Mouse (Mus musculus) midbrain, embryonic 10.5 days (tissue): ENCODE results near the gene Aloxe3. TPM values are rescaled to one million over a fixed set of nuclear protein-coding genes. Genes with fewer than 3 reads are reported as not detected.

Experiments used
- DNase-seq: peaks from one replicate; pipeline ENCODE4 v3.0.0-alpha.2; 2017; ENCODE audit warnings: low spot score
- H3K27ac ChIP-seq: fragments of 300-500 bp; sonication (generic); replicated peaks from 2 replicates; pipeline ENCODE4 v1.5.1; 2016; ENCODE audit warnings: mild to moderate bottlenecking
- H3K27me3 ChIP-seq: fragments of 300-500 bp; sonication (generic); 2 replicates; pipeline ENCODE4 v1.6.1; 2016; ENCODE audit warnings: low read depth, mild to moderate bottlenecking; ENCODE audit not compliant: poor library complexity, severe bottlenecking
- H3K36me3 ChIP-seq: fragments of 300-500 bp; sonication (generic); 2 replicates; pipeline ENCODE4 v1.6.1; 2016; ENCODE audit warnings: mild to moderate bottlenecking, moderate library complexity
- H3K4me1 ChIP-seq: fragments of 300-500 bp; sonication (generic); 2 replicates; pipeline ENCODE4 v1.6.1; 2016
- H3K4me3 ChIP-seq: fragments of 300-500 bp; sonication (generic); 2 replicates; pipeline ENCODE4 v1.5.1; 2016; ENCODE audit warnings: mild to moderate bottlenecking, moderate library complexity
- H3K9me3 ChIP-seq: fragments of 300-500 bp; sonication (generic); replicated peaks from 2 replicates; pipeline ENCODE4 v1.6.1; 2016; ENCODE audit warnings: mild to moderate bottlenecking
- WGBS: fragments of 180-500 bp; shearing (Covaris S2); methylation state at CpG from one replicate; pipeline ENCODE4 v1.1.7; 2016; 5-methylcytosine and 5-hydroxymethylcytosine counted together
- polyA plus RNA-seq: library from polyadenylated mRNA; unstranded; fragments of >200 nt; fragmentation: Nextera tagmentation; extraction: Ambion mirVana; gene quantifications from 2 replicates; pipeline ENCODE4 v1.2.1, GENCODE M21; 2016

Gene Aloxe3
- polyA plus RNA-seq = 0.17 and 0.25 TPM in 2 replicates

DNA sequence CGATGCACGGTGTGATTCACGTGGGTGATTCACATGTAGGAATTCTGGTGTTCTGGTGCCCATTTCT, at the start of gene Aloxe3:
Gene Aloxe3, plus strand, starts transcription at position 45 of the 67 bp plus-strand sequence.
- H3K4me1 ChIP-seq = peaks cover 40% of the 10 kb centered on the region
- WGBS = 10% methylated on average over 3 of the region's 3 CpGs
- H3K9me3 ChIP-seq = no peaks in the 10 kb centered on the region
- peaks cover 52% of the 10 kb centered on the region for H3K27me3 ChIP-seq
- H3K36me3 ChIP-seq = no peaks in the 10 kb centered on the region
- no peak for DNase-seq
- peak within 1 kb of the TSS; percentile 87 for H3K4me3 ChIP-seq
- peak within 1 kb of the TSS; percentile 71 for H3K27ac ChIP-seq

DNA sequence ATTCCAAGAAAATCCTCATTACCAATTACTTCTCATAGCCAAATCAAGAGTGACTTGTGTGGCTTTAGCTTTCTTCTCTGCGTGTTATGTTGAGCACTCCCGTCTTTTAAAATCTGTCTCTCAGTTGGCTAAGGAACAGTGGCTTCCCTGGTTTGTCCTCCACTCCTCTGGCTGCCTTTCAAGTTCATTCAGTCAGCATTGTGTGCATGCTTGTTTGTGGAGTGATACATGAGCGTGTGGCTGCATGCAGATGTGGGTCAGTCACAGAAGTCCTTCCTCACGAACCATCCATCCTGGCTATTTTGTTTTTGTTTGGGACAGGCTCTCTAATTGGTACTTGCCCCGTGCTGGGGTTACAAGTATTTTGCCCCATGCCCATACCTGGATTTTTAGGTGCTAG, 49.1 kb upstream of the Aloxe3 start:
- Histone ChIP-seq H3K36me3 (no peaks in the 10 kb centered on the region), H3K27me3 (no peaks in the 10 kb centered on the region), H3K9me3 (no peaks in the 10 kb centered on the region), H3K27ac (no peak overlapping the region), H3K4me1 (peaks cover 23% of the 10 kb centered on the region), H3K4me3 (no peak overlapping the region)
- WGBS = 82% methylated on average over 5 of the region's 5 CpGs
- DNase-seq = no peak

DNA sequence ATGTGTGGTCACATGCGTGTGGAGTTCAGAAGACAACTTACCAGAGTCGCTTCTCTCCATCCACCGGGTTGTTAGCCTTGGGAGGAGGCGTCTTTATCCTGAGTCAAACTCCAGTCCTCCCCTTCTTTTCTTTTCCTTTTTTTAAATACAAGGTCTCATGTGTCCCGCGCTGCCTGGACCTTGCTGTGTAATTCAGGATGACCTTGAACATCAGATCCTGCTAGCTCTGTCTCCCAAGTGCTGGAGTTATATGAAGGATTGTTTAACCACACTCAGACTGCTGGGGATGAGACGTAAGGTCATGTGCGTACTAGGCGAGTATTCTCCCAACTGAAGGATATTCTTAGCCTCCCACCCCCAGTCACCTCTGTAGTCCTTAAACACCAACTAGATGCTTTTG, 48.4 kb upstream of the Aloxe3 start:
- Histone ChIP-seq H3K27me3 (no peaks in the 10 kb centered on the region), H3K27ac (no peak overlapping the region), H3K4me1 (peaks cover 16% of the 10 kb centered on the region), H3K9me3 (no peaks in the 10 kb centered on the region), H3K36me3 (no peaks in the 10 kb centered on the region), H3K4me3 (no peak overlapping the region)
- DNase-seq = no peak
- 87% methylated on average over 9 of the region's 9 CpGs for WGBS

DNA sequence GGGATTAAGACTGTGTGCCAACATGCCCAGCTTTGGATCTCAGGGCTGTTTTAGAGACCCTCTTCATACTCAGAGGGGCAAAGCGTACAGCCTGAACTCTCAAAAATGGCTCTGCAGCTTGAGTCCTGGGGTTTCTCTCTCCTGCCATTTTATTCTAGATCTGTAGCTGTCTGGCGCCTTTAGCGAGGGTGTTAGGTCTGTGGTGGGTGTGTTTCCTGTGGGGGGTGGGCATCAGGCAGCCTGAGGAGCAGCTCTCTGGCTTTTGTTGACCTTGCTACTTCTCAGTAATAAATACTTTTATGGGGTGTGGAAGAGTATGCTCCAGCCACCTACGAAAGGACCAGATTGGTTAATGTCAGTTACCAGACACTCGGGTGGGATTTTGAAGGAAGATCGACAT, 47.7 kb upstream of the Aloxe3 start:
- Histone ChIP-seq H3K27me3 (no peaks in the 10 kb centered on the region), H3K4me1 (peaks cover 10% of the 10 kb centered on the region), H3K9me3 (no peaks in the 10 kb centered on the region), H3K27ac (no peak overlapping the region), H3K4me3 (no peak overlapping the region), H3K36me3 (no peaks in the 10 kb centered on the region)
- no peak for DNase-seq
- WGBS = 82% methylated on average over 6 of the region's 6 CpGs

DNA sequence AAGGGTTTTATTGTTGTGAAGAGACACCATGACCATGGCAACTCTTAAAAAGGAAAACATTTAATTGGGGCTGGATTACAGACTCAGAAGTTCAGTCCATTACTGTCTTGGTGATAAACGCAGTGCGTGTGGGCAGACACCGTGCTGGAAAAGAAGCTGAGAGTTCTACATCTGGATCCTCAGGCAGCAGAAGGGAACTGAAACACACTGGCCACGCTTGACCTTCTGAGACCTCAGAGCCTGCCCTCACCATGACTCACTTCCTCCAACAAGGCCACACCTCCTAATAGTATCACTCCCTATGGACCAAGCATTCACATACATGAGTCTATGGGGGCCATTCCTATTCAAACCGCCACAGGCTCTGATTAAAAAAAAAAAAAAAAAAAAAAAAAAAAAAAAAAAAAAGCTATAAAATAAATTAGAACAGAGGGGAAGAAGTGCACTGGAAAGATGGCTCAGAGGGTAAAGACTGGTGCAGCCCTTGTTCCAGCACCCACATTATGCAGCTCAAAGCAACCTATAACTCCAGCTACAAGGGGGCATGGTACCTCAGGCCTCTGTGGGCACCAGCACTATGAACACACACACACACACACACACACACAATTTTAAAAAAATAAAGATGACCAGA, 46.8 kb upstream of the Aloxe3 start:
- Histone ChIP-seq H3K27me3 (no peaks in the 10 kb centered on the region), H3K4me1 (peaks cover 10% of the 10 kb centered on the region), H3K4me3 (no peak overlapping the region), H3K27ac (no peak overlapping the region), H3K36me3 (no peaks in the 10 kb centered on the region), H3K9me3 (no peaks in the 10 kb centered on the region)
- WGBS = 91% methylated on average over 5 of the region's 5 CpGs
- no peak for DNase-seq

DNA sequence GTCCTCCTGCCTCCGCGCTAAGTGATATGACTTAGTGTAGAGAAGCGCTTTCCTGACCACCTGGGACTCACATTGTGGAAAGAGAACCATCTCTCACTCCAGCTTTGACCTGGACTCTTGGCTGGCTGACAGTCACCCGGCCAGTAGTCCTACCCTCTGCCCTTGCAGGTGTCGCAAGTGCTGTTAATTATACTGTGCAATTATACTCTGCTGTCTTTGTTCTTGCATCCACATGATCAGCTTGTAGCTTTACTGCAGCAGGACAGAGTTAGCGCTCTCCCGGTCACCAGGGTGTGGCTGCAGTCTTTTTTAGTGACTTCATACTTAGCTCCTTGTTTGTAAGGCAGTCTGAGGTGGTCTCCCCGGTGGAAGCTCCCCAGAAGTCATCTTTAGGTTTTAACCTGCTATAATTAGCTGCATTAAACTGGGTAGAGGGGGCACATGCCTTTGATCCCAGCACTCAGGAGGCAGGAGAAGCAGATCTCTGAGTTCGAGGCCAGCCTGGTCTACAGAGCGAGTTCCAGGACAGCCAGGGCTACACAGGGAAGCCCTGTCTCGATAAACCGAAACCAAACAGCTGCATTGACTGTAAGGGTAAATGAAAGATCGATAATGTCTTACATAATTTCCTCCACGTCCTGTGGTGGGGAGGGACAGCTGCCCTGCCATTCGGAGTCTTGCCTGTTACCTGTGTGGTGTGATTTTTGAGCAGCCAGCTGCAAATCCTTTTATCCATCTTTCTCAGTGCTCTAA, 45.4 kb upstream of the Aloxe3 start:
- H3K27ac ChIP-seq = no peak overlapping the region
- H3K36me3 ChIP-seq = no peaks in the 10 kb centered on the region
- H3K27me3 ChIP-seq = no peaks in the 10 kb centered on the region
- 89% methylated on average over 15 of the region's 15 CpGs for WGBS
- H3K9me3 ChIP-seq = no peaks in the 10 kb centered on the region
- H3K4me1 ChIP-seq = no peaks in the 10 kb centered on the region
- DNase-seq = no peak
- no peak overlapping the region for H3K4me3 ChIP-seq

DNA sequence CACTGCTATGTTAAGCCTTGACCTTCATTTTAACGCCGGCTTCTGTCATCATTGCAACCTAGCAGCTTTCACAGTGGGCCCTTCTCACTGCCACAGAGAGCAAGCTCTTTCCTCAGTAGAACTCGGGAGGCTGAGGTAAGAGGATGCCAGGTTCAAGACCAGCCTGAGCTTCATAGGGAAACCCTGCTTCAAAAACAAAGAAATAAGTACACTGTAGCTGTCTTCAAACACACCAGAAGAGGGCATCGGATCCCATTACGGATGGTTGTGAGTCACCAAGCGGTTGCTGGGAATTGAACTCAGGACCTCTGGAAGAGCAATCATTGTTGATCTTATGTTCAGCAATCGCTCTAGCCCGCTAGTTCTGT, 44.9 kb upstream of the Aloxe3 start:
- Histone ChIP-seq H3K4me1 (no peaks in the 10 kb centered on the region; the same call in 1 of the 2 replicates), H3K4me3 (no peak overlapping the region), H3K9me3 (no peaks in the 10 kb centered on the region), H3K27ac (no peak overlapping the region), H3K36me3 (no peaks in the 10 kb centered on the region), H3K27me3 (no peaks in the 10 kb centered on the region)
- 87% methylated on average over 8 of the region's 8 CpGs for WGBS
- no peak for DNase-seq

DNA sequence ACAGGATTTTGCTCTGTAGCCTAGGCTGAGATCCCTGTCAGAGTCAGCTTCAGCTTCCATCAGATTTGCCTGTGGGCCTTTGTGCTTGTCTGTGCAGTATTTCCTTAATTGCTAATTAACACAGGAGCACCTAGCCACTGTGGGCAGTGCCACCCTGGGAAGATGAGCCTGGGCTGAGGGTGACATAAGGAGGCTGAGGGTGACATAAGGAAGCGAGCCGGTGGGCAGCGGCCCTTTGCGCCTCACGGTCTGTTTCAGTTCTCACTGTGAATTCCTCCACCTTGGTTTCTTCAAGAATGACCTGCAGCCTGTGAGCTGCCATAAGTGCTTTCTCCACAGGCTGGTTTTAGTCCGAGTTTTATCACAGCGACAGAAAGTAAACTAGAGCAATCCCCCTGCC, 44.1 kb upstream of the Aloxe3 start:
- WGBS = 93% methylated on average over 7 of the region's 7 CpGs
- no peak for DNase-seq
- Histone ChIP-seq H3K27ac (no peak overlapping the region), H3K9me3 (no peaks in the 10 kb centered on the region), H3K4me1 (no peaks in the 10 kb centered on the region; the same call in 1 of the 2 replicates), H3K4me3 (no peak overlapping the region), H3K27me3 (no peaks in the 10 kb centered on the region), H3K36me3 (no peaks in the 10 kb centered on the region)

DNA sequence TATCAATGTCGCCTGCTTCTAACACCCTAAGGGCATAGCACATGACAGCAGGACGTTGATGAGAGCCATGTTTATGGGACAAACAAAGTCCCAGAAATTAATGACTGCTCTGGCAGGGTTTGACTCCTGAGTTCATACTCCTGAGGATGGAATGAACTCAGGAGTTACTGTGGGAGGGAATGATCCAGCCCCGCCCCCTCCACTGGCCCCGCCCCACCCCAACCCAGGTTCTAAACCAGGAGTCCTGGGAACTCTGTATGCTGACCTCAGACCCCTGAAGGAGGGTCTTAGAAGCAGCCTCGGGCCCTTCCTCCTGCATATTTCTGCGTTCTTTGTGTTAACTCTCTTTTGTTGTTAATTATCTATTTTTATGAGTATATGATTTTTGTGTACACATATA, 40.1 kb upstream of the Aloxe3 start:
- Histone ChIP-seq H3K36me3 (peaks cover 12% of the 10 kb centered on the region), H3K4me3 (no peak overlapping the region), H3K4me1 (peaks cover 38% of the 10 kb centered on the region), H3K27ac (no peak overlapping the region), H3K9me3 (no peaks in the 10 kb centered on the region), H3K27me3 (no peaks in the 10 kb centered on the region)
- no peak for DNase-seq
- WGBS = 63% methylated on average over 6 of the region's 6 CpGs

DNA sequence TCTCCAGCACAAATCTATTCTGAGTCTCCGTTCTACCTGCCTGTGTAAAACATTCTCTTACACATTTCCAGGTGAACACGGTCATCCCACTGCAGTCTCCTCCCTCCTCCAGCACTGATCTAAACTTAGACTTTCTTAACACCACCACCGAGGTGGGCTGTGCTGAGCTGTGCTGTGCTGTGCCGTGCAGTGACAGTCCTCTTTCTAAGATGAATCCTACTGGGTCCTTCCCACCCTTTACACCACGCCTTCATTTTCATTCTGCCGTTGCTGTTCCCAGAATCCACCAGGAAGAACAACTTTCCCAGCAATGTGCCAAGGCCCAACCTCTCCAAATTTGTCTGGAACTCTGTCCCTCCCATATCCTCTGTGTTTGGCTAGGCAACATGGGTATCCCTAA, 39.3 kb upstream of the Aloxe3 start:
- H3K27me3 ChIP-seq = no peaks in the 10 kb centered on the region
- H3K4me3 ChIP-seq = no peak overlapping the region
- peaks cover 20% of the 10 kb centered on the region for H3K36me3 ChIP-seq
- 77% methylated on average over 6 of the region's 6 CpGs for WGBS
- H3K27ac ChIP-seq = no peak overlapping the region
- H3K4me1 ChIP-seq = peaks cover 42% of the 10 kb centered on the region
- H3K9me3 ChIP-seq = no peaks in the 10 kb centered on the region
- no peak for DNase-seq

DNA sequence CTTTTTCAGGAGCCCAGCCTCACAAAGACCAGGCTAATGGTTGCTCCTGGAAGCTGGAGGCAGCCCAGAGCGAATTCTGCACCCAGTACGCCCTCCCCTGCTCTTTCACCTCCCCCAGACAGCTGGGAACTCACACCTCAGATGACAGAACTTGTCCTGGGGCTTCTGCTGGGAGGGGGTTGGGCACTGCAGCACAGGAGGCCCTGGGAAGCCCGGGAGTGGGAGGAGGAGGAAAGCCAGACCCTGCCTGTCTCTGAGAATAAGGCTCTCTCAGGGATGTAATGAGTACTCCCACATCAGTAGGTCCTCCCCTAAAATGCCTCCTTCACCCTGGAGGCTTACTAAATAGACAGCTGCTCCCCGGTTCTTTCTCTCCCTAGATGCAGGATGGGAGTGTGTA, 38.6 kb upstream of the Aloxe3 start:
- H3K27ac ChIP-seq = peak overlapping the region; percentile 57; the same call in 1 of the 2 replicates
- DNase-seq = no peak
- WGBS = 48% methylated on average over 4 of the region's 4 CpGs
- peaks cover 27% of the 10 kb centered on the region for H3K36me3 ChIP-seq
- H3K9me3 ChIP-seq = no peaks in the 10 kb centered on the region
- H3K4me1 ChIP-seq = peaks cover 49% of the 10 kb centered on the region
- H3K4me3 ChIP-seq = 0 out of 2 replicates have a peak overlapping the region, but pooled peaks have one; percentile 16
- no peaks in the 10 kb centered on the region for H3K27me3 ChIP-seq

DNA sequence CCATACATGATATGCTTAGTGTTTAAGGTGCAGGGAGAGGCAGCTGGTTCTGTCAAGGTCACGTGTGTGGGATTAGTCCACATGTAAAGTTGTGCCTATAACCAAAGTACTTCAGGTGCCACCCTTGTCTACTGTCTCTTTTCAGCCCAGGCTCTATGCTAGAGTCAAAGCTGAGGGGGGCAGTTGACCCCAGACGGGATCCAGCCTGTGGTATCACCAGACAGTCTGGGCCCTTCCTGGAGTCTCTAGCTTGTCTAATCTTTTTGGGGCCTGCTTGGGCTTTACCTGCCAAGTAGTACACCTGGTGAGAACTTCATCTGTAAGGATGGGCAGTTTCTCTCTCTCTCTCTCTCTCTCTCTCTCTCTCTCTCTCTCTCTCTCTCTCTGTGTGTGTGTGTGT, 38.1 kb upstream of the Aloxe3 start:
- peak overlapping the region; percentile 99 for H3K27ac ChIP-seq
- no peak for DNase-seq
- H3K4me3 ChIP-seq = peak overlapping the region; percentile 83
- no peaks in the 10 kb centered on the region for H3K9me3 ChIP-seq
- no peaks in the 10 kb centered on the region for H3K27me3 ChIP-seq
- WGBS = 69% methylated on average over 2 of the region's 2 CpGs
- peaks cover 51% of the 10 kb centered on the region for H3K4me1 ChIP-seq
- H3K36me3 ChIP-seq = peaks cover 29% of the 10 kb centered on the region

DNA sequence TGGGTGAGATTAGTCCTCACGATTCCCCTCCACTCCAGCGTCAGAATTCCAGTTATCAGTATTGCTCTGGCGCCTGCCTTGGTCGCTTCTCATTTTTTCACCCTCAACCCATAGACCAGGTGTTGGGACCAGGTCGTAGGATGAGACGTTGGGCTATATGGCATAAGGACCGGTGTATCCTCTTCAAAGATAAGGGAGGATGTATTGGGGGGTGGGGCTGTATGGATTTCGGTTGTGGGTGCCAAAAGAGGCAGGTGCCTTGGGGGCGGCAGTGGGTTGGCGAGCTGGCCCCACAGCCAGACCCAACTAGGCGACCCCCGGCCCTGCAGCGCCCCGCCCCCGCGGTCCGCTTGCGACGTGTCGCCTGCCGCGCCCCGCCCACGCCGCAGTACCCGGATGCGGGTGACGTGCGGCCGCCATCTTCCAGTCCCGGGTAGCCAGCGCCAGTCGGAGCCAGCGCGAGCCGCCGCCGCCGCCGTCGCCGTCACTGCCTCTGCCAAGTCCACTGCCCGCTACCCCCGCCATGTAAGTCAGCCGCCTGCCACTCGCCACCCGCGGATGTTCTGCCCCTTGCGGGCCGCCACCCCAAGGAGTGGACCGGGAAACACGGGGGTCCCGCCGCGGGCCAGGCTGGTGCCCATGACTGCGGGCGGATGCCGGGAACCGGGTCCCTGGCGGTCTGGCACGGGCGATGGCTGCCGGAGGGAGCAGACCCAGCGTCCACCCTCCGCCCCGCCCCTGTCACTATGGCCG, 37.4 kb upstream of the Aloxe3 start, which contains the start of gene Vamp2:
Gene Vamp2, plus strand, starts transcription at position 388 of the 753 bp plus-strand sequence.
- DNase-seq = peak; percentile 93
- Histone ChIP-seq H3K27ac (peak within 1 kb of the TSS; percentile 99), H3K36me3 (peaks cover 33% of the 10 kb centered on the region), H3K4me3 (peak within 1 kb of the TSS; percentile 83), H3K9me3 (no peaks in the 10 kb centered on the region), H3K4me1 (peaks cover 51% of the 10 kb centered on the region), H3K27me3 (no peaks in the 10 kb centered on the region)
- 1% methylated on average over 67 of the region's 67 CpGs for WGBS
